Mouse (Mus musculus) heart, adult 2 months (tissue): ENCODE data around the gene 2610507B11Rik.

ENCODE experiments used
- CTCF ChIP-seq: fragments of 200-600 bp; IDR thresholded peaks from 2 replicates; pipeline ENCODE4 v1.8.1; 2022; ENCODE audit warnings: antibody characterized with exemption, mild to moderate bottlenecking, moderate library complexity
- EP300 ChIP-seq: fragments of 200-500 bp; IDR thresholded peaks from 2 replicates; pipeline ENCODE4 v1.6.1; 2011; ENCODE audit warnings: low read depth, low read length, control low read depth; ENCODE audit not compliant: insufficient read depth

- no peak for TF ChIP-seq CTCF
- TF ChIP-seq EP300: no peak
Observed at GRCm38 (mm10) chr11:78300917-78301316, 39.4 kb downstream of the 2610507B11Rik start.
